Mouse (Mus musculus): ENCODE data around the gene She.

GRCm38 (mm10) chr3:89899511-89899908 lies 68.3 kb downstream of the She start:
- TF ChIP-seq CTCF (IDR thresholded peaks at IDR 0.05; ENCODE audit: control insufficient read depth, insufficient read depth, insufficient read length) (no peak), MAX (IDR thresholded peaks at IDR 0.05) (no peak), USF1 (IDR thresholded peaks at IDR 0.05; ENCODE audit: low read depth) (no peak), CEBPB (IDR thresholded peaks at IDR 0.05; ENCODE audit: low read depth) (no peak), MYOG (IDR thresholded peaks at IDR 0.05; ENCODE audit: control insufficient read depth, extremely low read depth, insufficient read length) (no peak)

All from C2C12 (cell line).